Mouse (Mus musculus) gastrocnemius, postnatal 4 days (tissue): Measurements from ENCODE around the gene Usp48. TPM values are rescaled to one million over a fixed set of nuclear protein-coding genes. Genes with fewer than 3 reads are reported as not detected.

Experiments
- DNase-seq, 2 experiments: peaks; one replicate each; pipeline ENCODE4 v3.0.0; 2021 to 2022; ENCODE audit warnings: low spot score in 2 of 2, mixed read lengths in 2 of 2
- total RNA-seq, 2 experiments: library from RNA; stranded (reverse); gene quantifications; 2 replicates each; pipeline ENCODE4 v1.2.3; 2021

The Usp48 gene
- total RNA-seq, 2 experiments from 2014 or later, result 42.9 to 65.7 TPM

DNA sequence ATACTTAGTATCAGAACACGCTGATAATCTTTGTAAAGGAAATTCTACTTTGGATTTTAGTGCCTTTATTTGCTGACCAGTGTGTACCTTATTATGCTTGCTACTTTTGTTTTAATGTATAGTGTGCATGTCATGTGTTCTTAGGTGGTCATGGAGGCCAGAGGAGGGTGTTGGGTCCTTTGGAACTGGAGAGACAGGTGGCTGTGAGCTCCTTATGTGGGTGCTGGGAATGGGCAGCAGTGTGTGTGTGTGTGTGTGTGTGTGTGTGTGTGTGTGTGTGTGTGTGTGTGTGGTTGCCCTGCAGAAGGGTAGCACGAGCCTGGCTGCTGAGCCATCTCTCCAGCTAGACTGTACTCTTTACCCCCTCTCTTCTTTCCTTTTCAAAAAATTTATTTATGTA lies 13.5 kb downstream of the Usp48 start:
- no peak for DNase-seq

DNA sequence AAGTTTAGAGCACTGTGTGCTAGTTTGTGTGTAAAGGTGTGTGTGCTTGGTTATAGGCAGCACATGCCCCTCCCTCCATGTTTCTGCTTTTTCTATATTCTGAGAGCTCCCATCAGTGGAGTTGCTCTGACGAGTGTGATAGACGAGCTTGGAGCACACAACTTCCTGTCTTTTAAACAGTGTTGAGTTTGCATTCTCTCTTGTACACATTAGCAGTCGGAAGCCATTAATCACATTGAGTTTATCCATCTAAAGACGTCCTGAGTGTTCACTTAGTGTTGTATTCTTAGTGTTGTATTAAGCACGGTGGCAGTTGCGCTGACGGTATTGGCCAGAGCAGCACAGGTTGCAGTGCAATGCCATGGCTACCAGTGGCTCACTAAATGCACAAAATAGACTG lies 15.7 kb downstream of the Usp48 start:
- no peak for DNase-seq

DNA sequence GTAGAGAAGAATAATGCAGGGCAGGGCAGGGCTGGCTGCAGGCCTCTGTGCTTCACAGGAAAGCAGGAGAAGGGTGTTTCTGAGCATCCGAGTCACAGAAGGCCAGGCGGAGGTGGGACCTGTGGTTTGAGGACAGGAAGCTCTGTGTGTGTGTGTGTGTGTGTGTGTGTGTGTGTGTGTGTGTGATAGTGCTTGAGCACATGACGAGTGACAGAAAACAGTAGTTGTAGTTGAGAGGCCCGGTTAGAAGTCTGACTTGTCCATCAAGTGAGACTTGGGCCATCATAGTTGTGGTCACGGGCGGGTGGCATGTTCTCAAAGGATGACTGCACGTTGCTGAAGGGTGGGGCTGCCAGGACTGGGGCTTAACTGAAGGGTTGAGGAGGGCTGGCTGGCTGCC lies 16.1 kb downstream of the Usp48 start:
- DNase-seq, result no peak

DNA sequence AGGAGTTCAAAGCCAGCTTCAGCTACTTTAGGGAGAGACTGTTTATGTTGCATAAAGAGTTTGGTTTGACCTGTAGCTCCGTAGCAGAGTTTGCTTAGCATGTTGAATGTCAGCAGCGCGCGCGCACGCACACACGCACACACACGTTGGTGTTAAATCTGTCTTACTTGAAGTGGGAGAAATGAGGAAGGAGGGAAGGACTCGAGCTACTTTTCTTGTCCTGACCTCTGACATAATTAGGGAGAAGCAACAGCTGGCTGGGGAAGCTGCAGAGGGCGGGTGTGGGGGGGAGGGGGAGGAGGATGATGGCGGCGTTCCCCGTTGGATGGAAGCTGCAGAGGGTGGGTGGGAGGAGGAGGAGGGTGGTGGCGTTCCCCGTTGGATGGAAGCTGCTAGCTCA lies 16.7 kb downstream of the Usp48 start:
- DNase-seq, result no peak

DNA sequence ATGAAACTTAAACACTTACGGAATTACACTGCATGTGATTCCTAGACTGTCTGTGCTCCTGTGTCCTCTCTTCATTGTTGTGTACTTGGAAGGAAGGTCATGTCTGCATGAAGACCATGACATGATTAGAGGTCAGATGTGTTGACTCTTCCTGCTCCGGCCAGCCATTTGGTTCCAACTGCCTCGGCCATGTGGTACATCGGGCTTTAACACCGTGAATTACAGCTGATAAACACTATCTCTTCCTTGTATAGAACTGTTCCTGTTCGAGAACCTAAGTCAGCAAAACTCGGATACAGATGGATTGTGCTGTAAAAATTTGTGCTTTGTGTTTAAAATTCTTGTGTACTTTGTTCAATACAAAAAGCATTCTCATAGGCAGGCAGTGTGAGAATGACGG lies 29.3 kb downstream of the Usp48 start:
- DNase-seq, result no peak

DNA sequence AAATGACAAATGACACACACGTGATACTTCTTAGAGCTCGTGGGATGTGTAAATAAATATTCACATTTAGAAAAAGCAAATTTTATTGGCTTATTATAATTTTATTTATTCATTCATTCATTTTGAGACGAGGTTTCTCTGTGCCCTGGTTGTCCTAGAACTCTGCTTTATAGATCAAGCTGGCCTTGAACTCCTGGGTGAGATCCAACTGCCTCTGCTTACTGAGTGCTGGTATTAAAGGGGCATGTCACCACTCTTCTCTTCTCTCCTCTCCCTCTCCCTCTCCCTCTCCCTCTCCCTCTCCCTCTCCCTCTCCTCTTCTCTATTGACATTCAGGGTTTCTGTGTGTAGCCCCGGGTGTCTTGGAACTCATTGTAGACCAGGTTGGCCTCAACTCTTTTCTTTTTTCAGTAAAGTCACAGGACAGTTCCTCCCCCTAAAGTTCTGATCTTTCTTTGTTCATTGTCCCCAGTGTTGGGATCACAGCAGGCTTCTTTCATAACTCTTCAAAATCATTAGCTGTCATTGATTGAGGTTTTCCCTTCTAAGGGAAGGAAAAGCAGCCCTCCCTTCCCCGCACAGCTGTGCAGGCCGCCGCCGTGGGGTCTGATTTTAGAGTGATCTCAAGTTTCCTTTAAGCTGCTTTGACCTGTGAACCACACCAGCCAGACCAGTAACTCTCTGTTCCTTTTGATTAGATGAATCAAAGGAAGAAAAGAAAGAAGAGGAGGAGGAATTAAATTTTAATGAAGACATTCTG lies 34.1 kb downstream of the Usp48 start:
- DNase-seq, result no peak

DNA sequence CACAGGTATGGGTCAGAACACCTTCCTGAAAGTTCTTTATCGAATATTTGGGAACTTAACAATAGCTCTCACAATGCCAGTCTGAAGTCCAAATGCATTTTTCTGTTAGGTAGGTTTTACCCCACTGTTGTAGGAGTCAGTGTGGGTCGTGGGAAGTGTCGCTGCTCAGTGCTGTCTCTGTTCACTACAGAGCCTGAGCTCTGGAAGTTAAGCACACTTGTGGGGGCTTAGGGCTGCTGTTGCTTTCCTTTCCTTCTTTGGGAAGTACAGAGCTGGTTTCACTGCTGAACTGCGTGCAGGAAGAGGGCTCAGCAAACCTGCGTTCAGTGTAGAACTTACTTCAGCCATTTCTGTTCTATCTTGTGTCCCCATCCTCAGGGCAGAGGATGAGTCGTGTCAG lies 34.8 kb downstream of the Usp48 start:
- DNase-seq, result no peak

DNA sequence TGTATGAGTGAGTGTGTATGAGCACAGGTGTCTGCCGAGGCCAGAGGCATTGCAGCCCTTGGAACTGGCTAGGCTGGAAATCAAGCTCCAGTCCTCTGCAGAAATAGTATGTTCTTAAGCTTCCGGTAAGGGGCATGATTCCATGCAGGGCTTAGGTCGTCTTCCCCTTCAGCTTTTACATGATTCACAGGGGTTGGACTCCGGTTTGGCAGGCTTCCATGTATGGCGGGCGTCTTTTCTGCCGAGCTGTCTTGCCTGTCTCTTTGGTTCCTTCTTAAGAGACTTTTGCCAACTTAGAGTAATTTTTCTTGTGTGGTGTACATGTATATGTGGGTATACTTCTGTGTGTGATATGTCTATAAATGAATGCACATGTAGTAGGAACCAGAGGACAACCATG lies 35.8 kb downstream of the Usp48 start:
- no peak for DNase-seq

DNA sequence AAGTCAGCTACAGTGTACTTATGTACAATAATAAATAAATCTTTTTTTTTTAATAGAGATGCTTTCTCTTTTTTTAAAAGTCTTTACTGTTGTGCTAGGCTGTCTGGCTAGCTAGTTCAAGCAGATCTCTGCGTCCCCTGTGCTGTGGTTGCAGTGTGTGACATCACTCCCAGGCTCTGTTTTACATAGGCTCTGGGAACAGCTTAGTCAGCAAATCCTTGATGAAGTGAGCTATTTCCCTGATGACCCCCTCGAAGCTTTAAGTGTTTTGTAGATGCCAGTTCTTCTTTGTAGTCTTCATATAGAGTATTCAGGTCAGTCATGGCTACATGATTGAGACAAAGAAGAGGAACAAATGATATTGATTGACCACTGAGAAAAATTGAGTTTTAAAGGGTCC lies 36.6 kb downstream of the Usp48 start:
- DNase-seq, result no peak

DNA sequence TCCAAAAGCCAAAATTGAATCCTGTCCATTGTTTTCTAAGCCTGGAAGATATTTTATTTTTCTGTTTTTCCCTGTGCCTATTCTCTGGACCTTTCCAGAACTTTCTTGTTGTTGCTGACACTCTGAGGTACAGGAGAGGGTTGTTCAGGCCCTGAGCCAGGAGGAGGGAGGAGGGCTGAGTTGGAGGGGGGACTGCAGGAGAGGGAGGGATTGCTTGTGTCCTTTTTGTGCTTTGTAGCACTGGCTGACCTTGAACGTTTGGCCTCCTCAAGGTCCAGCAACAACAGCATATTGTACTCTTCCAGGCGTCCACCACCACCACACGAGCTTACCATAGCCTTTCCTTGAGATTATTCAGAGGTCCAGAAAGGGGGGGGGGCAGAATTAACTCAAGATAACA lies 38.0 kb downstream of the Usp48 start:
- no peak for DNase-seq

DNA sequence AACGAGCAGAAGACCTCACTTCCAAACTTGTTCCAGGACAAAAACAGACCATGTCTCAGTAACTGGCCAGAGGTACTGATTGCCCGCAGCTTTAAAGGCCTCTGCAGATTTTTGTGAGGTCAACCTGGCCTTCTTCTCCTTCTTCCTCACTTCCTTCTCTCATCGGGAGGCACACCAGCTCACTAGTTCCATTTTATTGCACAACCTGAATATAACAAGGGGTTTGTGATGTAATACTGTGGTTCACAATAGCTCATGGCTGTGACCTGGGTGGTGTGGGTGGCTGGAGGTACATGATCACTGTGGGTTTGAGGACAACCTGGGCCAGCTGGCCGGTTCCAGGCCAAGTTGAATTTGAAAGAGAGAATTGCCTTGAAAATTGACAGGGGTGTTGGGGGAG lies 39.8 kb downstream of the Usp48 start:
- DNase-seq, result no peak

DNA sequence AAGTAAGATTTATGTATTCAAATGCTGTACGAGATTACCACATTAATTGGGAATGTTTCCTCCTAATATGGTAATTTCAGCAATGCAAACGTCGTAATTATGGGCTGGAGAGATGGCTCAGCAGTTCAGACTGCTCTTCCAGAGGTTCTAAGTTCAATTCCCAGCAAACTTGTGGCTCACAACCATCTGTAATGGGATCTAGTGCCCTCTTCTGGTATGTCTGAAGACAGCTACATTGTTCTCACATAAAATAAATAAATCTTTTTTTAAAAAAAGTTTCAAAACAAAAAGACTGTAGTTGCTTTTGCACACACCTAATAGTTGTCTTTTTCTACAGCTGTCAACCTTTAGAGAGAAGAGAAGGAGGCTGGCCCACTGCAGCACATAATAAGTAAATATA lies 43.0 kb downstream of the Usp48 start:
- DNase-seq, result no peak

DNA sequence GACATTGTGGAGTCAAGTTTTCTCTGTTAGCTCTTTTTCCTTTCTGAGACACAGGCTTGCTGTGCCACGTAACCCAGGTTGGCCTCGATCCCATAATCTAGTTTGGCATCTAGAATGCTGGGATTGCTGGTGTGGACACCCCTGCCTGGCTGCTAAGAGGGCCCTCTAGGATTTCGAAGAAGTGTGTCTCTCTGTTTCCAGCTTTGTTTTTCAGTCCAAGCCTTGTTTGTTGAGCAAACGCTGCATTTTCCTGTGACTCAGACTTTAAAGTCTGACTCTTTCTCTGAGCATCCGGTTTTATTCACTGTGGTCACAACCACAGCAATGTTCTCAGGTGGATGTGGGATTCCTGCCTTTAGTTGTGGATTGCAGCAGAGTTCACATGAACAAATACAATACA lies 48.0 kb downstream of the Usp48 start:
- no peak for DNase-seq

DNA sequence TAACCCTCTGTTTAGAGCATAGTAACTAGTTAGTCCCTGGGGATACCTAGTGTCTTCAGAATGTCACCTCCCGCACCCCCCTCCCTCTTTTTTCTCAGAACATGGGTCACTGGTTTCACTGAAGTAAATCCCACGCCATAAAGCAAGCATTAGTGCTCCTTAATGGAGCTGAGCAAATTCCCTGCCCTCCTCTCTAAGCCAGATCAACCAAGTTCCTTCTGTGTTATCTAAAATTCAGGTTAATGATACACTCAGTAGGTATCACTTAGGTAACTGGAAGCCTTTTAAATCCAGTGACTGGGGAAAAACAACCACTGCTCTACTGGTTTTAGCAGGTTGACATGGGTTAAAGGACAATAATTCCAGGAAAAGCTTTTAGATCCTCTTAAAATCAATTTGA lies 48.5 kb downstream of the Usp48 start:
- no peak for DNase-seq

DNA sequence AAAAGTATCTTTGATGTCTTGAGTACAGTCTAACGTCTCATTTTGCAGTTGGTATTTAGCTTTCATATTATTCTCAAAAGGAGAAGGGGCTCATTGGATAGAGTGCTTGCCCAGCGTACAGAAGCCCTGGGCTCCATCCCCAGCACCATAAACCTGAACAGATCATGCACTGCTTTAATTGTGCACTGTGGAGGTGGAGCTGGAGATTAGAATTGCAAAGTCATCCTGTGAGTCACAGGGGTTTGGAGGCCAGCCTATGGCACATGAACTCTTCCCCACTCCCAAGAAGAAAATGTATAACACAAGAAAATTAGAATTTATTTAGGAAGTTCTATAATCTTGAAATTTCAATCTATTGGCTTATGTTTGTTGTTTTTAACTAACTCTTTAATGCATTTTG lies 49.9 kb downstream of the Usp48 start:
- no peak for DNase-seq

DNA sequence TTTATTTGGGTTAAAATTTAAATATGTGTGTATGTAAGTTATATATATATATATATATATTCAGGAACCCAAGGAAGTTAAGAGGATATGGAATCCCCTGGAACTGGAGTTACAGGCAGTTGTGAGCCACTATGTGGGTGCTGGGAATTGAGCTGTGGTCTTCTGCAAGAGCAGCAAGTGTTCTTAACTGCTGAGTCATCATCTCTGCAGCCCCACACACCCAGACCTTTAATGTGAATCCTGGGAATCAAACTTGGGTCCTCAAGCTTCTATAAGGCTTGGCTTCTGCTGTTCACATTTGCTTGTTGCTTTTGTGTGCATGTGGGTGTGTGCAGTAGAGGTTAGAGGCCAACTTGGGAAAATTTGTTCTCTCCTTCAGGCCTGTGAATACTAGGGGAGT lies 52.7 kb downstream of the Usp48 start:
- no peak for DNase-seq

DNA sequence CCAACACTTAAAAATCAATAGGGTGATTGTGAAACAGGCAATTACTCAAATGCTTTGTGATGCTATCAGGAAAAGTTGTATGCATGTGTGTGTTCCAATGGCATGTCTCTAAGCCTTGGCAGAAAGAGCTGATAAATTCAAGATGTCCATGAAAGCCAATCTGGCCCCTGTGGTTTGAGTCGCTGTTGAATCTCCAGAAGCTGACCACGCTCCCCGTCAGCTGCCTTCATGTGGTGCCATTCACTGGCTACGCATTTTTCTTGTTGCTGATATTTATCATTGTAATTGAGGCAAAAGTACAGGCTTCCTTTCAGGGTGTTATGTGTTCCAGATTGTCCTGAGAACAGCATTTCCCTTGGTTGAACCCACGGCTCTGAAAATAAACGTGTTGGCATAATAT lies 54.1 kb downstream of the Usp48 start:
- no peak for DNase-seq

DNA sequence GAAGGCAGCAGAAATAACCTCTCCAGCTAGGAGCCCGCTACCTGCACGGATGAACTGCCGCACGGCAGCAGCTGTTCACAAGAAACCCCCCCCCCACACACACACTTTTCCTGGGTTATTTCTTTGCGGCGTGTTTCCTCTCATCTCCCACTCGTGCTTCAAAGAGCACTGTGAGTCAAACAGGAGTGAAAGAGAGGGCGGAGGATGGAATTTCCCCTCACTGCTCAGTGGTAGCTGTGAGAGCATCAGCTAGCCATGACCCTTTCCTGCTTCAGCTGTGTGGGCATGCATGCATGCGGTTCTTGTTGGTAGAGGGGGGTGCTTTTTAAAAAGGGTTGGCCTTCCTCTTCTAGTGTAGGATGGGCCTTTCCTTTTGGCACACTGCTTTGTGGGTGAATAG lies 54.7 kb downstream of the Usp48 start:
- no peak for DNase-seq

DNA sequence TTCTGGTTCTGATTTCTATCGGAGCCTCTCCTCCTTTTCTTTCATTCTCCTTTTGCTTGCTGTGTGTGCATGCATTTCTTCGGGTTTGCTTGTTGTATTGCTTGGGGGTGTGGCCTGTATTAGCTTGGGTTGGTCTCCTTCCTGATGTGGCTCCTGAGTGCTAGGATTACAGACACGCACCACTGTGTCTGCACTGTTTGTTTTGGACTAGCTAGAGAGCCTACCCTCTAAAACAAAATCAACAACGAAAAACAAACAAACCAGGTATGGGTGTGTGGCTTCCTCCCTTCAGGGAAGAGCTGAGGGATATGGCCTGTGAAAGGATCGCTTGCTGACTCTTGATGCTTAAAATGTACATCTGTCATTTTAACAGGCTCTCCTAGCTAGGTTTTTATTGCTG lies 57.4 kb downstream of the Usp48 start:
- no peak for DNase-seq

DNA sequence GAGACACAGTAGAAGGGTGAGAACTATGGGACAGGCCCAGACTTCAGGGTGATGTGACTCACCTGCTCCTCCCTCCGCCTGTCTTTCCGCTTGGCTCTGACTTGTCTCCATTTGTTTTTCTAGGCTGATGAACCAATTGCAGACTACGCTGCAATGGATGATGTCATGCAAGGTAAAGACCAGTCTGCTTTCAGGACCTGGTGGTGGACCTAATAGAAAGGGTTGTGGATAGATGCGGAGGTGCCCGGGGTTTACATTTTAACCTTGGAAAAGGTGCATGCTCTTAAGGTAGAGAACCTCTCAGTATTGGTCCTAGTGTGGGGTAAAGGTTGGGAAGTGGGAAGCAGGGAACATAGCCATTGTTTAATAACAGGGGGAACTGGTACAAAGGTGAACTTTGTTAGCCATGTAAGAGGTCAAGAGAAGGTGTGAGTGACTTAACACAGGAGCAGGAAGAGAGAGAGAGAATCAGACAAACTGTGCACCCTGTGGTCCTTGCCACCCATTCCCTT lies 59.3 kb downstream of the Usp48 start:
- no peak for DNase-seq

DNA sequence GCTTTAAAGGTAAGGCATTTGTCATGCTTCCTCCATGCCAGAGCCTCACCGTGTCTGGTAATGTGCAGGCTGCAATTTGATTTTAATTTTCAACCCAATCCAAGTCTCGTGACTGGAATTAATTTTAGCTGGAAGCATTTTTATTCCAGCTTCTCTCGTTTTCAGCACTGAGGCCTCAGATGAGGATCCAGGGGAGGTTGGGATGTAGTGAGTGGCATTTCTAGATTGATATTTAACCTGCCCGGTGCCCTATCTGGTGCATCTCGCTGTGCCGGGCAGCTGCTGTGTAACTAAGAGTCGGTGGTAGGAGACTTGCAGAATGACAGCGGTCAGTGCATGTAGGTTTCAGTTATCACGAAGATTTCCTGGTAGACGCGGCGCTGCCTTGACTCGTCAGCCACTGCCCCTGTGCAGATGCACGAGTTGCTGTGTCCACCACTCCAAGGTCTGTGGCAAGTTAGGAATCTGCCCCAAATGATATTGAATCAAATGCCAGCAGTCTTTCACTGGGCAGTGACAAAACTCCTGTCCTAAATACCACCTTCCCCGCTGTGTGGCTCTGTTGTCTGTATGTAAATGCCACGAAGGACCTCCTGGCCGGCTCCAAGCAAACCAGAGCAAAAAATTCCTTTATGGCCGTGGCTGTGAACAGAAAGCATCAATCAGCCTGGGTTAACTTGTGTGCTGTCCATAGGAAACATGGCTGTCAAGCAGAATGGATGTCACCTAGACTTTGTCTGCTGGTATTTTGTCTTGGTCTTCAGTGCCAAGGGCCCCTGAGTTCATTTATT lies 61.9 kb downstream of the Usp48 start:
- DNase-seq, result no peak

DNA sequence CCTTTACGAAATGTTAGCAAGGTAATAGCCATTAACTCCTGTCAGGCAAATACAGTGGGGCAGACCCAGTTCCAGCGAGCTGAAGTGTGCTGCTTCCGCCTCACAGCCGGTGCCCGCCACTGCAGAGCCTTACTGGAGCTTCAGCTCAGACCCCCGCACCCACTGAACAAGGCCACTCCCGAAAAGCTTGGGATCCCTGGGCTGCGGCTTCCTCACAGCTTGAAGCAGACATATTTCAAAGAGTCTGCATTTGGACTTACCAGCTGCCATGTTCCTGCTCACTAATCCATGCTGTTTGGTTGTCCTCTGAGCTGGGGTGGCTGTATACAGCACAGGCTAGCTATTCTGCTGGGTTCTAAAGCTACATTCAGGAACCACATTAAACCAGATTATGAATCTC lies 64.1 kb downstream of the Usp48 start:
- DNase-seq, result no peak

DNA sequence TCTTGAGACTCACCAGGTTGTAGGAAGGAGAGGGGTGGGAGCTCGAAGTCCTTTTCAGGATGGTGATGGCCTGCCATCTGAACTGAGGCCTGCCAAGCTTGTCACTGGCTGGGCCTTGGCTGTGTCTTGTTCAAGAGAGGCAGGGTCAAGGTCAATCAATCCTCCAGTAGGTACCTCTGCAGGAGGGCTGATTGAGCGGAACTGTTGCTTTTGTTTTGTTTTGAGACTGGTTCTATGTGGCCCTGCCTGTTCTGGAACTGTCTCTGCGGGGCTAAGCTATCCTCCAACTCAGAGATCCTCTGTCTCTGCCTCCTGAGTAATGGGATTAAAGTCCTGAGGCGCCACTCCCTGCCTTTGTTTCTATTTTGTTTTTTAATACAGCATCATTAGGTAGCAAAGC lies 66.0 kb downstream of the Usp48 start:
- DNase-seq, result no peak
